Mouse (Mus musculus) lung, adult 2 months (tissue): ENCODE results near the gene Tradd.

Source experiments
- CTCF ChIP-seq: fragments of 200-500 bp; IDR thresholded peaks from 2 replicates; pipeline ENCODE4 v1.5.1; 2011; ENCODE audit warnings: mild to moderate bottlenecking, low read length, control low read depth; ENCODE audit not compliant: insufficient read depth
- POLR2A ChIP-seq: fragments of 200-500 bp; IDR thresholded peaks from 2 replicates; pipeline ENCODE4 v1.6.1; 2011; ENCODE audit warnings: low read depth, mild to moderate bottlenecking, control low read depth, low read length, borderline replicate concordance; ENCODE audit errors: extremely low read depth

- TF ChIP-seq CTCF (no peak), POLR2A (no peak)
Measured at GRCm38 (mm10) chr8:105252680-105253537, 11.5 kb downstream of the Tradd start.
